Mouse (Mus musculus): ENCODE measurements around the gene Fstl3.
"Not testable (repeated sequence)": the region's sequence is repeated elsewhere in the genome, so short reads cannot be mapped to it uniquely, and the experiment has no call there.

Fstl3 gene

GRCm38 (mm10) chr10:79777103-79777531 is at the start of gene Fstl3:
Gene Fstl3, plus strand, starts transcription at chr10:79777272.
- no peak for DNase-seq (ENCODE audit: low read depth, low spot score)

- DNase-seq (ENCODE audit: low read depth, low spot score), result peak; percentile 71
Measured at GRCm38 (mm10) chr10:79728323-79729249, 48.5 kb upstream of the Fstl3 start.

GRCm38 (mm10) chr10:79729357-79729965 is 47.6 kb upstream of the Fstl3 start:
- peak; percentile 73 for DNase-seq (ENCODE audit: low read depth, low spot score)

GRCm38 (mm10) chr10:79732500-79732899 is 44.6 kb upstream of the Fstl3 start:
- no peak for DNase-seq (ENCODE audit: low read depth, low spot score)

- no peak for DNase-seq (ENCODE audit: low read depth, low spot score)
Measured at GRCm38 (mm10) chr10:79733847-79734246, 43.2 kb upstream of the Fstl3 start.

GRCm38 (mm10) chr10:79735361-79735760 is 41.7 kb upstream of the Fstl3 start:
- no peak for DNase-seq (ENCODE audit: low read depth, low spot score)

GRCm38 (mm10) chr10:79736706-79737105 is 40.4 kb upstream of the Fstl3 start:
- no peak for DNase-seq (ENCODE audit: low read depth, low spot score)

- no peak for DNase-seq (ENCODE audit: low read depth, low spot score)
Measured at GRCm38 (mm10) chr10:79738259-79738658, 38.8 kb upstream of the Fstl3 start.

- no peak for DNase-seq (ENCODE audit: low read depth, low spot score)
Measured at GRCm38 (mm10) chr10:79739234-79739633, 37.8 kb upstream of the Fstl3 start.

GRCm38 (mm10) chr10:79740863-79741262 is 36.2 kb upstream of the Fstl3 start:
- DNase-seq (ENCODE audit: low read depth, low spot score), result no peak

- DNase-seq (ENCODE audit: low read depth, low spot score), result no peak
Measured at GRCm38 (mm10) chr10:79743161-79743560, 33.9 kb upstream of the Fstl3 start.

- DNase-seq (ENCODE audit: low read depth, low spot score), result no peak
Measured at GRCm38 (mm10) chr10:79743650-79744365, 33.3 kb upstream of the Fstl3 start.

- DNase-seq (ENCODE audit: low read depth, low spot score), result no peak
Measured at GRCm38 (mm10) chr10:79745411-79745810, 31.7 kb upstream of the Fstl3 start.

GRCm38 (mm10) chr10:79745898-79746773 is 30.9 kb upstream of the Fstl3 start, which contains the start of gene Polrmt:
Gene Polrmt, minus strand, starts transcription at chr10:79746581.
- DNase-seq (ENCODE audit: low read depth, low spot score), result peak; percentile 99

- no peak for DNase-seq (ENCODE audit: low read depth, low spot score)
Measured at GRCm38 (mm10) chr10:79746774-79747151, 30.3 kb upstream of the Fstl3 start.

- no peak for DNase-seq (ENCODE audit: low read depth, low spot score)
Measured at GRCm38 (mm10) chr10:79748496-79748895, 28.6 kb upstream of the Fstl3 start.

GRCm38 (mm10) chr10:79754856-79755516 is 22.1 kb upstream of the Fstl3 start, which contains the start of gene Fgf22:
Gene Fgf22, plus strand, starts transcription at chr10:79755076.
- no peak for DNase-seq (ENCODE audit: low read depth, low spot score)

- no peak for DNase-seq (ENCODE audit: low read depth, low spot score)
Measured at GRCm38 (mm10) chr10:79755854-79756253, 21.2 kb upstream of the Fstl3 start.

GRCm38 (mm10) chr10:79756660-79757059 is 20.4 kb upstream of the Fstl3 start:
- DNase-seq (ENCODE audit: low read depth, low spot score), result no peak

GRCm38 (mm10) chr10:79759675-79760074 is 17.4 kb upstream of the Fstl3 start:
- DNase-seq (ENCODE audit: low read depth, low spot score), result not testable (repeated sequence)

Measured in skeletal muscle tissue, adult 2 months (tissue).